Mouse (Mus musculus) E14TG2a.4 (cell line): ENCODE data around the gene Ormdl1.
"Not testable (repeated sequence)": the region's sequence is repeated elsewhere in the genome, so short reads cannot be mapped to it uniquely, and the experiment has no call there.

Source experiments
- H3K27me3 ChIP-seq: 2 replicates; pipeline ENCODE4 v1.6.1; 2014; ENCODE audit warnings: low read length, control low read depth; ENCODE audit not compliant: insufficient read depth
- H3K36me3 ChIP-seq: 2 replicates; pipeline ENCODE4 v1.6.1; 2014; ENCODE audit warnings: low read length, control low read depth; ENCODE audit not compliant: insufficient read depth
- H3K4me1 ChIP-seq: replicated peaks from 2 replicates; pipeline ENCODE4 v1.6.1; 2014; ENCODE audit warnings: low read depth, low read length, control low read depth
- H3K4me3 ChIP-seq: replicated peaks from 2 replicates; pipeline ENCODE4 v1.5.1; 2014; ENCODE audit warnings: mild to moderate bottlenecking, low read length
- H3K9me3 ChIP-seq: 2 replicates; pipeline ENCODE4 v1.6.1; 2014; ENCODE audit warnings: low read length, control low read depth
- CTCF ChIP-seq: conservative IDR thresholded peaks from 2 replicates; pipeline ENCODE4 v1.5.1; 2014; ENCODE audit warnings: low read length
- NANOG ChIP-seq: IDR thresholded peaks from 2 replicates; pipeline ENCODE4 v1.6.1; 2014; ENCODE audit warnings: borderline replicate concordance, low read length, mixed read lengths
- POU5F1 ChIP-seq: IDR thresholded peaks from 2 replicates; pipeline ENCODE4 v1.6.1; 2014; ENCODE audit warnings: low read length, borderline replicate concordance

The Ormdl1 gene

DNA sequence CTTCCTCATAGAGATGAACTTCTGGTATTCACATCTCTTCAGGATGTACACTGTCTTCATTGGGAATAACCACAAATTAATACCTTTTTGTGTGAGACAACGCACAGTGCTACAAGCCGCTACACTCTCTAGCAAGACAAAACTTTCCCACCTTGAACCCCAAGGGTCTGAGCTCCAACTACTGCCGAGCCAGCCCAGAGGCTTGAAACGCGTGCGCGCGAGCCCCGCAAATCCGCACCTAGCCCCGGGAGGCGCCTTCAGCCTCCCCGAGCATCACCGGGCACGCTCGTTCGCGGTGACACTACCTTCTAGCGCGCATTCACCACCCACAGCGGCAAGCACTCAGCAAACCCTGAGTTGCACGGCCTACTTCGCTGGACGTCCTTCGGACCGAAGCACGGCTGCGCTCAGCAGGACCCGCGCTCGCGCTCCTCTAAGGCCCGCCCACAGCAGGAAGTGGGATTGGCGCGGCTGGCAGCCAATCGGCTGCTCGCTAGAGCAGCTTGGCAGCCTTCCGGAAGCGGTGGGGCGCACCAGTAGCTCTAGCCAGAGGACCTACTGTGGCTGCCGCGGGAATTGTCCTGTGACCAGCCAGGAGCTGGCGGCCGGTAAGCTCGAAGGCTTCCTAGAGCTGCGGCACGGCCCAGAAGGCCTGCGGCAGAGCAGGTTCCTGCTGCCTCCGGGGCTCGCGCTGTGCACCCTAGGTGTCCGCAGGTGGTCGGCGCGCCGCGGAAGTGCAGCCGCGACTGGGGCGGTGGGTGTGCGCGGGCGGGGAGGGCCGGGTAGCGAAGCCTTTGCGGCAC, at the start of gene Ormdl1, which contains the start of the genes Pms1 and Gm28778:
Ormdl1 (plus strand) TSS at position 515 of the 803 bp plus-strand sequence.
Pms1 (minus strand) TSS at position 438 of the 803 bp plus-strand sequence.
Gm28778 (plus strand) TSS at position 531 of the 803 bp plus-strand sequence.
- Histone ChIP-seq H3K27me3 (no peaks in the 10 kb centered on the region), H3K4me1 (peaks cover 16% of the 10 kb centered on the region)
- TF ChIP-seq CTCF = no peak
- no peak for TF ChIP-seq POU5F1
- no peak for TF ChIP-seq NANOG

DNA sequence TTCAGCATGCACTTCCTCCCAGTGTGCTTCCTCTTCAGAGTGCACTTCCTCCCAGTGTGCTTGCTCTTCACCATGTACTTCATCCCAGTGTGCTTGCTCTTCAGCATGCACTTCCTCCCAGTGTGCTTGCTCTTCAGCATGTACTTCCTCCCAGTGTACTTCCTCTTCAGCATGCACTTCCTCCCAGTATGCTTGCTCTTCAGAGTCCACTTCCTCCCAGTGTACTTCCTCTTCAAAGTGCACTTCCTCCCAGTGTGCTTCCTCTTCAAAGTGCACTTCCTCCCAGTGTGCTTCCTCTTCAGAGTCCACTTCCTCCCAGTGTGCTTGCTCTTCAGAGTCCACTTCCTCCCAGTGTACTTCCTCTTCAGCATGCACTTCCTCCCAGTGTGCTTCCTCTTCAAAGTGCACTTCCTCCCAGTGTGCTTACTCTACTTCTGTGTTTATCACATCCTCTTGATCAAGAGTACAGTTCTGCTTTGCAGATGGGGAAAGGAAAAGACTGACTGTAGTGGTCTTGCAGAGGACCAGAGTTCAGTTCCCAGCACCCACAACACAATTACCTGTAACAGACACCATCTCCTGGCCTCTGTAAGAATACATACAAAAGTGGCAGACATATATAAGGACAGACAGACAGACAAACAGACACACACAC, 31.8 kb upstream of the Ormdl1 start:
- peaks cover 11% of the 10 kb centered on the region for H3K36me3 ChIP-seq
- not testable (repeated sequence) for H3K4me1 ChIP-seq, H3K4me3 ChIP-seq, H3K9me3 ChIP-seq, H3K27me3 ChIP-seq

More for the DNA sequence above, at the start of gene Ormdl1, which contains the start of the genes Pms1 and Gm28778:
- peaks cover 43% of the 10 kb centered on the region for H3K36me3 ChIP-seq
- H3K9me3 ChIP-seq = no peaks in the 10 kb centered on the region
- peak within 1 kb of the TSS; percentile 89 for H3K4me3 ChIP-seq

DNA sequence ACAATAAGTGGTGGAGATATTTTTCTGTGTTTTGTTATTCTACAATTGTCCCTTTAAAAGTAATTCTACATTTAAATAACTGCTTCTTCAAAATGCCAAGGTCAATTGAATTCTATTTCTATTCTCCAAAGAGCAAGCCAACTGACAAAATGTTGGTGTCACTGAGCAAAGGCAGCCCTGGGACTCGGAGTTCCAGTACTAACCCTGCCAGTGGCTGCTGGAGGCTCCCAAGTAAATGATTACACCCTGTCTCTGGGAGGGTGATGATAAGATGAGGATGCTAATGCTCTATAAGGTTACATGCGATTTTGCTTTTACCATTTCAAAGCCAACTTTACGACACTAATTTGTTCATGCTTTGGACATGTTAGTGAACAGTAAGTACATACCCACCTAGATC, 27.0 kb upstream of the Ormdl1 start:
- no peak overlapping the region for H3K4me3 ChIP-seq
- H3K36me3 ChIP-seq = peaks cover 12% of the 10 kb centered on the region
- H3K4me1 ChIP-seq = no peaks in the 10 kb centered on the region
- no peaks in the 10 kb centered on the region for H3K9me3 ChIP-seq
- TF ChIP-seq CTCF (no peak), POU5F1 (no peak), NANOG (no peak)
- no peaks in the 10 kb centered on the region for H3K27me3 ChIP-seq

DNA sequence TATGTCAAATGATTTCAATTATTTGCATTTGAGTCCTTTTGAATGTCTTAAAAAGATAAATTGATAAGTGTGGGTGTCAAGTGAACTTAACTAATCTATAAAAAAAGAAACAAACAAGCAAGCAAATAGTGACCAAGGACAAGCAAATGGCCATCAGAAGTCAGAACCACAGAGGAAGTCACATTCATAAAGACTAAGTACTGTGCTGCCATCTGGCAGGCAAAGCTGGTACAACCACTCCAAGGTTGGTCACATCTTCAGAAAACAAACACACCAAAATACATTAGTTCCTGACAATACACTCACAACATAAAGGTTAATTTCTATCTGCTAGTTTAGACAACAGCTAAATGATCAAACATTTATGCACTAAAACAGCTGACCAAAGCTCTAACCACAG, 24.2 kb upstream of the Ormdl1 start:
- TF ChIP-seq POU5F1 = no peak
- peak; percentile 27; the same call in 1 of the 2 replicates for TF ChIP-seq CTCF
- Histone ChIP-seq H3K4me3 (no peak overlapping the region), H3K27me3 (no peaks in the 10 kb centered on the region), H3K4me1 (peaks cover 3% of the 10 kb centered on the region; the same call in 1 of the 2 replicates), H3K36me3 (0 out of 2 replicates have a peak, but pooled peaks cover 7% of the 10 kb centered on the region), H3K9me3 (no peaks in the 10 kb centered on the region)

DNA sequence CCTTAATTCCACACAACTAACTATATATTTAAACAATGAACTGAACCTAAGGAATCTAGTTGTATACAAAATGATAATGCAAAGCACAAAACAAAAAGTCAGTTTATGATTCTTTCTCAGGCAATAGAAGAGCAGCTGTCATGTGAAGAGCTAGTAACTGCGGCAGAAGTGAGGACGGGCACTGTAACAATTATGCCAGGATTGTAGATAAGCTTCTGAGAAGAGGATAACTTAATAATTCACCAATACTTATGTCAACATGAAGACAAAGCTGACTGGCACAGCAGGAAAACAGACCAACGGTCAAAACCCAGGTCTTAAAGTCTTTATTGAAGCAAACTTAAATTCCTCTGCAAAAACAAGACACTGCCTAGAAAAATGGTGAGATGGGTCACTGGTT, 5.7 kb upstream of the Ormdl1 start:
- TF ChIP-seq NANOG = no peak
- TF ChIP-seq CTCF = no peak
- no peak for TF ChIP-seq POU5F1
- Histone ChIP-seq H3K9me3 (no peaks in the 10 kb centered on the region), H3K27me3 (no peaks in the 10 kb centered on the region), H3K36me3 (peaks cover 22% of the 10 kb centered on the region), H3K4me3 (no peak overlapping the region), H3K4me1 (peaks cover 20% of the 10 kb centered on the region)

DNA sequence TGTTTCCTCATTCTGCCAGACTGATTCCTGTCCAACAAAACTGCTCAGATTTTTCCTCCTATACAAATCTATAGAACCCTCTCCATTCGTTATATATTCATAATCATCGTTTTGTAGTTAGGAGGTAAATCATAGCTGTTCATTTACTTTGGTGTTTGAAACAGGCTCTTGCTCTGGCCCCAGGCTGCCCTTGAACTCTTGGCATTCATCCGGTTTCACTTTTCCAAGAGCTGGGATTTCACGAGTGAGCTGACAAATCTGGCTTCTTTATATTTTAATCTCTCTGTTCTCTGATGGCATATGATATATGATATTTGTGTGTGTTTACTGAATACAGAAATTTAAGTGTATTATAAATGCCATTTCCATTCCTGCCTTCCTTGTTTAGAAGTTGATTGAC, 3.6 kb downstream of the Ormdl1 start:
- Histone ChIP-seq H3K4me1 (peaks cover 15% of the 10 kb centered on the region), H3K9me3 (no peaks in the 10 kb centered on the region), H3K36me3 (peaks cover 35% of the 10 kb centered on the region), H3K4me3 (no peak overlapping the region), H3K27me3 (no peaks in the 10 kb centered on the region)
- TF ChIP-seq CTCF (no peak), NANOG (no peak), POU5F1 (no peak)

DNA sequence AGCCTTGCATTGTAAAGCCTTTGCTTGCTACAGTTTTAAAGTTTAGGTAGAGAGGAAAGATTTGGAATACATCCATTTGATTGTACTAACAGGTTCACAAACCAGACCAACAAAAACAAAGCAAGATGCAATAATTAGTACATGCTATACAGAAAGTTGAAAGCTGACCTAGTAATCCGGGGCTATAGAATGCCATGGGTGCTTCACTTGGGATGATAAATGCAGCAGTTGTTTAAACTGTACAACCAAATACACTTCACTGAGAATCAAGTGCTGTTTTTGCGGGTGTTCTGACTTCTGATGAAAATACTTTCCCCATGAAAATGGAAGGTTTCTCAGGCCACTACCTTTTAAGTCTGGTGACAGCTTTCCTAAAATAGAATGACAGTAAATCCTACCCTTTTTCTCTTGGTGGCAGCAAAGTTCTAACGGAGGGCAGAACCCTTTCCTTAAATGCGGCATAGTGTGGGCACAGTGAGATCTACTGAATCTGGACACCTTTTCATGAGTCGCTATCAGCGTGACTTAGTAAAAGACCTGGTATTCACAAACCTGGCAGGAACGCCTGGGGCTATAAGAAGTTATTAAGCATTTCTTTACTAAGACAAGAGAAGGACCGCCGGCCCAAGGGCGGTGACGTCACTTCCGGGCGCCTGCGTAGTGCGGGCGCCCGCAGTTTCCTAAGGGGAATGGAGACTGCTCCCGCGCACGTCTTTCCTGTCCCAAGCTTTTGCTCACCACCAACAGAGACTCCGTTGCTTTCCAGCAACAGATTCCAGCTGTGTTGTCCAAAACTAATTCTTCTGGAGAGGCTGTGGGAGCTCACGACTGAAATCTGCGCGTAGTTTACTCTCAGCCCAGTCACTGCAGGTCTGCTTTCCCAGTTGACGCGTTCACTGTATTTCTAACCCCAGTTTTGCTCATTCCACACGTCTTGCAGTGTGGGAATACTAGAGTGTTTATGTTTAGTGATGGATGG, 16.4 kb downstream of the Ormdl1 start, which contains the start of gene Osgepl1:
Osgepl1 (plus strand) TSS at position 636 of the 979 bp plus-strand sequence.
- Histone ChIP-seq H3K4me3 (peak within 1 kb of the TSS; percentile 84), H3K27me3 (no peaks in the 10 kb centered on the region), H3K9me3 (no peaks in the 10 kb centered on the region), H3K4me1 (peaks cover 6% of the 10 kb centered on the region; the same call in 1 of the 2 replicates), H3K36me3 (peaks cover 32% of the 10 kb centered on the region)
- TF ChIP-seq POU5F1 (no peak), CTCF (no peak), NANOG (no peak)

DNA sequence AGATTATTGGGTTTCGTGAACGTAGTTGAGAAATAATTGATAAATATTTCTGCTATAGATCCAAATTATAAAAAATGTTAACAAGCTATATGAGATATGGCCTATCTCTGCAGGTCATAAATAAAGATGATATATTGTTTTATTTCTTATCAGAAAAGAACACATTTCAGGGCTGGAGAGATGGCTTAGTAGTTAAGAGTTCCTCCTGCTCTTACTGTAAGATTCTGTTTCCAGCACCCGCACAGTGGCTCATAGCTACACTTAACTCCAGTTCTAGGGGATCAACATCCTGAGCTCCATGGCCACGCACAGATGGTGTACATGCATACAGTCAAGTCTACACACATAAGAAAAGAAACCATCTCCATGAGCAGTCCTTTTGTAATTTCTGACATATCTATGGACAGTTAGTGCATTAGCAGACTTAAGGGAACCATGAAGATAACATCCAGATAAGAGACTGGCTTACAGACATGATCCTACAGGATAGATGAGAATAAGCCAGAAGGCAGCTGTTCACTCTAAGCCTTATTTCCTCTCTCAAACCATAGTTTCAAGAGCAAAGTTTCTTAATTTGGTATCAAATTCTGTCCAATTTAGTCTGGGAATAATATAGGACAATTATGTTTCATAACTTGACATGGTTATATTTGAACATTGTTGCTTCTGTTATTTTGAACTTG, 24.9 kb downstream of the Ormdl1 start:
- TF ChIP-seq NANOG (no peak), CTCF (no peak), POU5F1 (no peak)
- H3K9me3 ChIP-seq = no peaks in the 10 kb centered on the region
- H3K4me3 ChIP-seq = no peak overlapping the region
- peaks cover 25% of the 10 kb centered on the region for H3K36me3 ChIP-seq
- no peaks in the 10 kb centered on the region for H3K27me3 ChIP-seq
- no peaks in the 10 kb centered on the region for H3K4me1 ChIP-seq
